Mouse (Mus musculus): ENCODE measurements at regions not wholly inside any gene's neighbourhood (a gene's known extent, or its start where the extent isn't known, plus 50 kb on each side); places are given as distances from the start of the nearest gene placed in this dataset.

DNA sequence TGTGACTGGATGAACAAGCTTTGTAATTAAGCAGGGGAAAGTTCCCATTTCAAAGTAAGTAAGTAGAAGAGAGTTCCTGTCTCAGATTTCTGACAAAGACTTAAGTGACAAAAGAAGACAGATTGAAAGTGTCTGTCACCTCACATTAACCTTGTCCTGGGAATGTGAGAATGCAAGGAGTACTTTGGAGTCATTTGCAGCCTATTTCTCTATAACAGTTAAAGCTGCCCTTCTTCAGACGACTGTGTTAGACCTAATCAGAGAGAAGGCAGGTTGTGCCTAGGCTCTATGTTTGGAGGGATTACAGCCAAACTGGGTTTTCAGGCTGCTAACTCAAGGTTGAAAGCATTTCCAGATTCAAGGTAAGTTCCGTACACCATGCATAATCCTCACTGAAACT is 446.5 kb downstream of the Pdgfc start:
- DNase-seq (ENCODE audit: low spot score in 2 of 2), result no peak

DNA sequence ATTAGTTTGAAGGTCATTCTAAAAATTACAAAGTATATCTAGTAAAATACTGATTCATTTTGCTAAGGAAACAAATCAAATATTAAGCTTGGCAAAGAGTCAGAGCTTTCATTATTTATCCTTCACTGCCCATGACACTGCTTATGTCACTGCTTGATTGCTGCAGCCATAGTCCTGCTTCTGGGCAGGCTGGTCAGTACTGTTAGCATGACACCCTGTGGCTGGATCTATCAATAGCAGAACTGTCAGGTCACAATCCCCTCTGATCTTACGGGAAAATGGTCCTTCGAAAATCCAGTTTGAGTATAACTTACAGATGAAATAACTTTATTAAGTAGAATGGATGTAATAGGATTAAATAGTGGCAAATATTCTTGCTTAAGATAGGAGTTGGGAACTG is 447.1 kb downstream of the Pdgfc start:
- DNase-seq (ENCODE audit: low spot score in 2 of 2), result no peak

DNA sequence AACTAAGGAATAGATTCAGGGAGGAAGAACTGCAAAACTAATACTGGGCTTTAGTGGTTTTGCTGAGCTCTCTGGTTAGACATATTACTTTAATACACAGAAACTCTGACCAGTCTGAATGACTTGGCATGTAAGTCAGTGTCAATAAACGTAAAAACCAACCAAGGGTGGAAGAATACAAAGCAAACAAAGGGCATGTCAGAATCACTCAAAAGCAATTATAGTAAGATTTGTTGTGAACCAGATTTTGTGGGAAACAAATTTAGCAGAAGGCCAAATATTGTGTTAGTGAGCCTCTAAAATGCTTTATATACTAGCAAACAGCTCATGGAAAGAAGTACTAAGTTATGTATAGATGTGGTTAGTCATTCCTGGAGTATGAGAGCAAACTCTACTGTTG is 427.1 kb upstream of the Ctso start:
- DNase-seq (ENCODE audit: low spot score in 2 of 2), result no peak

DNA sequence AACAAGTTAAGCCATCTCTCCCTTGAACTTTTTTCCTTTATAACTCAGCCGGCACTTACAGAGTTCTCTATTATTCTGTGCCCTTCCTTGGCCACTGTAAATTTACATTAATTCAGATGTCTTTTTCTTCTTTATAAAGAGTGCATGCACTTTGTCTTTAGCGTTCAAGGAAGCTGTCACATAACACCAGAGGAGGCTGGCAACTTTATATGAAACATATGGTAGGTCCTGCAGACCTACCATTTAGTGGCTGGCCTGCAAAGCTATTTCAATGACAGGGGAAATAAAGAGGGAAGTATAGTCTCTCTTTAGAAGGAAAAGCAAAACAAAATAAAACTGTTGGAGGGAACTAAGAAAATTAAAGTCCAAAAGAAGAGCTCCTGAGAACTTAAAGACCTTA is 423.8 kb upstream of the Ctso start:
- DNase-seq (ENCODE audit: low spot score in 2 of 2), result no peak

DNA sequence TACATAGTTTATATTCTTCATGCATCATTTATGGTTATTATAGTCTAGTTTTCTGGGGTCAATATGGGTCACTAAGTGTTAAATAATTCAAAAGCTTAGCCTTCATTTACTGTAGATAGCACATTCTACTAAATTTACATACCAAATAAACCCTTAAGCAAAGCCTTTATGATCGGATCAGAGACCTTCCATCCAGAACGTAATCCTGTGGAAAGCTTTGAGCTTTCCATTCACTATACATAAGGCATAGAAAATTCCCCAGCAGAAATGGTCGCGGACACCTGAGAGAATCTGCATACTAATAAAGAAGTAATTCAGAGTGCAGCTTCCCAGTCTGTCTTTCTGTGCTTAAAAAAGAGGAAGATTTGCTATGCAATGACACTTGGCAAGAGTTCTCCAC is 410.6 kb upstream of the Ctso start:
- DNase-seq (ENCODE audit: low spot score in 2 of 2), result no peak

DNA sequence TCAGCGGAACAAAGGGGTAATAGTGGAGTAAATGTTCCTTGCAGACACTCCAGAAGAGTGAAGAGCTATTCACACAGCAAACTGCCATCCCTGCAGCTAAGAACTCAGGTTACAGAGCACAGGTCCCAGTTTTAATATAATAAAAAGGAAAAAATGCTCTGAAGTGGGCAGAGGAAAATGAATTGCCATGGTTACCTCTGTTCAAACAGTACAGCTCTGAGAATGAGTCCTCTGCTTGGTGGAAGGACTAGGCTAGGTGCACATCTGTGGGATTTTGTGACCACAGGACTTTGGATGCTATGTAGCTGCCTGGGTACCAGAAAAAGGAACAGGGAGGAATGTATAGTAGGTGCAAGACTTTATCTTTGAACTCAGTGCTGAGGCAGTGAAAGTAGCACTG is 401.5 kb upstream of the Ctso start:
- DNase-seq (ENCODE audit: low spot score in 2 of 2), result no peak

DNA sequence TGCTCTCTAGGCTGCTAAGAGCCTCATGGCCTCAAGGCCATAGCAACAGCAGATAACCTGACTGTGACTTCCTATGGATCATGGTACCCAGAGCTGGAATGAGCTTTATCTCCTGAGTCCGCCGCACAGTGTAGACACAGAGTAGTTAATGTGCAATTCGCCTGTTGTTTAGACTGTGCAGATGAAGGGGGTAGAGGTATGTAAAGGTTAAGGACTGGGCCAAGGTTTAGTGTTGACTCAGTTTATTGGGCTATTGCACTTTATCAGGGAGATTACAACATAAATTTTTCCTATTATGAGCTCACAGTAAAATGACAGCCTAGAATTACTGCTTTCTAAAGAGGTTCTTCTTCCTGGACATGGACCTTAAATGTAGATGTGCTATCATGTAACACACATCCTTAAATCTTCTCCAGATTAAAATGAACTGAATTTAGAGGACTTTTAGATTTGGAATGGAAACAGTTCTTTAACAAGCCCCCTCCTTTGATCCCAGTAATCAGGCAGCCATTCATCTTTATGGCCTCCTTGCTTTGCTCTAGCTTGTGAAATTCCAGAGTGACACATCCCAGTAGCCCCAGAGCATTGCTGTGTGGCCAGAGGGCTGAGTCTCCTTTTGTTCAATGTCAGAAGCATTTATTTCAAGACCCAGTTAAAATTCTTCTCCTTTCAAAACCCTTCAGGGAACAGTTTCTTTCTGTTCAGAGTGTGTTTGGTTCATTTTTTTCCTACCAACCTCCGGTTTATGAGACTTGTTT is 396.8 kb upstream of the Ctso start:
- no peak for DNase-seq (ENCODE audit: low spot score in 2 of 2)

DNA sequence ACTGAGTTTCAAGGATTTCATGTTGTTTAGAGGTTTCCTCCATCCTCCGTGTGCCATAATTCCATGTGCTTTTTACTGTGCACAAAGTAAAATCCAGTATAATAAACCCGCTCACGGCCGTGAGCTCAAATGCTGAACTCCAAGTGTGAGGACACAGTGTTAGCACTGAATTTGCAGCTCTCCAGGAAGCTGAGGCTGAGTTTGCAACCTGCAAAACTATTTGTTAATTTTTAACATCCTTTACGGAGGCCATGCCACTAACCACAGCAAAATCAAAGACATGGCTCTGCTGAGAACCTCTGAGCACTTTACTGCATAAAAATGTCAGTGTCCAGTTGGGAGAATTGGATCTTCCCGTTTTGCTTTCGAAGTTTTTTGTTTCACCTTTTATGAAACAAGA is 377.6 kb upstream of the Ctso start:
- DNase-seq (ENCODE audit: low spot score in 2 of 2), result no peak

DNA sequence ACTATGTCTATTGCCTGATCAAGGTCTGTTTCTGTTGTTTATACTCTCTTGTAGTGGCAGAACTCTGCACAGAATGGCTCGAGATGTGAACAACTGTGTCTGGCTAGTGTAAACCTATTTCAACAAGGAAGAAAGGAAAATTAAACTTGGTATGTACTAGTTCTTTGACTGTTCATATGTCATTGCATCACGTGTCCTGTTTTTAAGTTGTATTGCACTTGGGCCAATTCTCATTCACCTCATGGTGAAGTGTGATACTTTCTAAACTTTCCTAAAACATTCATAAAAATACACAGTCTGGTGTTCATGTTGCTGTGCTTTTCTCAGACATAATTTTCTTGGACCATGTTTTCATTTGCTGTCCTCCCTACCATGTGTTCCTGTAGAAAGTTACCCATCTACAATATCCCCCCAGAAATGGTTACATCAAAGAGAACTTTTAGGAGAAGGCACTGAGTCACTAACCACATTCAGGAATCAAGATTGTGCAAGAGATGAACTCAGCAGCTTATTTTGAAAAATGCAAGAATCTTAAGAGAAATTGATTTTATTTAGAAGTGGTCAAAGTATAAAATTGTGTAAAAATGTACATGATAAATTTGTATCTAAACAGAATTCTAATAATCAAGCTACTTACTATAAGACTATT is 369.7 kb upstream of the Ctso start:
- DNase-seq (ENCODE audit: low spot score in 2 of 2), result no peak

DNA sequence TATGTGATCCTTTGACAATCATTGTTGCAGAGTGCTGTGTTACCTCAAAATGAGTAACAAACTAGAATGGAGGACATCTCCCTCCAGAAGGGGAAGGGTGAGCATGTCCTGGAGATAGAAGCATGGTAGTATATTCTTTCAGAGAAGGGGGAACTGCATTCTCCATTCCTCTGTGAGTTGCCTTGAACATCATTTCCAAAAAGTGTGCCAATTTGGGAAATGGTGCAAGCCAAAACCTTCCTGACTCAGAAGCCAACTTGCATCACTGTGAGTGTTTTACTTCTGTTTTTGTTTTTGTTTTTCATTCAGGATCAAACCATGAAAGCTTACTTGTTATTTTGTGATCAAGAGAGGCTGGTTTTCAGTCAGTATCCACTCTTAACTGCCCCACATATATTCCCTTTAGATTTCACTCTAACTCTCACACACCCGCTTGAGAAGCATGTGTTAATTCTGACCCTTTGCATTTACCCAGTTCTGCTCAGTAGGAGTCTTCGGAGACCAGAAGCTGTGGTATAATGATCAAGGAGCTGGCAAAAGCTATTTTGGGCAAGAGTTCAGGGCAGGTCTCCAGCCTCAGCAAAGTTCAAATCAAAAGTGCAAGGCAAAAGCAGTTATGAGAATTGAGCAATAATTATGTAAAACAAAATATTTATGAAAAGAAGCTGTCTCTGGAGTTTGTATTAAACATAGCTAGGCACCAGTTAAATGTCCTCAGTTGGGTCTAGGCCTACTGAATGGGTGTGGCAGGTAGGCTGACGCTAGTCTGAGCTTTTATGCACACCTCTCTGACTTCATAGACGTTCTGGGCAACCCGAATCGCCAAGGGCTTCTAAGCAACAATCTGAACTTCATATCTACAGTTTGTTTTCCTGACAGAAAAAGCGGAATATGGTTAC is 368.3 kb upstream of the Ctso start:
- no peak for DNase-seq (ENCODE audit: low spot score in 2 of 2)

DNA sequence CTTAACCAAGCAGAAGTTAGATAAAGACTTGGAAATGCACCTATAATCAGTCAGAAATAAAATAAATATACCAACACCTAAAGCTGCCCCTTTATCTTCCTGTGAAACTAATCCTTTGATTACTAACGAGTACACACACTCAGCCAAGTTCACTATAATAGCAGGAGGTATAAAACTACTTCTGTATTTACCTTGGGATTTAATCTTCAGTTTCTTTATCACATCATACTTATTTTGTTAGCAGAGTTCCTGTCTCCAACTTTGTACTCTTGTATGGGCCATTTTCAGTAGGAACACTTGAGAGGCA is 367.7 kb upstream of the Ctso start:
- no peak for DNase-seq (ENCODE audit: low spot score in 2 of 2)

DNA sequence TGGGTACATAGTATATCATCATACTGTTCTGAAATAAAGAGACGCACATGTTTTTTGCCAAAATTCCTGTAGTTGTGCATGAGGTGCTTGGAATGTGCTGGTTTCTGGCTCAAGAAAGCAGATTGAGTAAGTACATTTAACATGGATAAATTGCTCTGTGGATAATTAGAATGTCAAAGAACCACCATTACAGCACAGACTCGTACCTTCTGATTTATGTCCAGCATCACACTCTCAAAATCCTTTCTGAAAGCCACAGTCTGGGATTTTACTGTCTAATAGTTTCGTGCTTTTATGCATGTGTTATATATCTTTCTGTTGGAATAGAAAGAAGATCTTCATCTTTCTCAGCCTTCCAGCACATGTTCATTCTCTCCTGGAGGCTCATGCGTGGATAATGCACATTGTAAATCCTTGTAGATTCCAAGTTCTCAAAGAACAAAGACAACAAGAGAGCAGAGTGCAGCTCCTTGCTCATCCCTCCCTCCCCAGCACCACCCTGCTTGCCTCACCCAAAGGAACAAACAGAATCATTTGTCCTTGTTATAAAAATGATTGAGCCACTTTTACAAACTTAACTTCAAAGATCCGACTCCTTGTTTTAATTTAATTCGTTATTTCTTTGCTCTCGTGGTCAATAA is 348.9 kb upstream of the Ctso start:
- no peak for DNase-seq (ENCODE audit: low spot score in 2 of 2)

DNA sequence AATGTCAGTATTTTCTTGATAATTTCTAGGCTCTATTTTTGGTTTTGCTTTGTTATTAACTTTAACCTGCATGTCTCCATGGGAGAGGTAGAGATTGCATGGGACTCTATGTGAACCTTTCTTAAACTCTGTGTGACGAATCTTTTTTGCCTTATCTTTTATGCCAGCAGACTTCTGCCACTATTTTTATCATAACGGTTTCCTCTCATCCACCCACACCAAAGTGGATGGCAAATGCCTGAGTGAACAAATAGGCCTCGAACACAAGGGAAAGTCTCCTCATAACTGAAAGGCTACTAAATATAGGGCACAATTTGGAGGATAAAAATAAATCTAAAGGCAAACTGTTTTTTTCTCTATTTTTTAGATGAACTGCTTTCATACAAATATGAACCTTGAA is 343.3 kb upstream of the Ctso start:
- DNase-seq (ENCODE audit: low spot score in 2 of 2), result no peak

DNA sequence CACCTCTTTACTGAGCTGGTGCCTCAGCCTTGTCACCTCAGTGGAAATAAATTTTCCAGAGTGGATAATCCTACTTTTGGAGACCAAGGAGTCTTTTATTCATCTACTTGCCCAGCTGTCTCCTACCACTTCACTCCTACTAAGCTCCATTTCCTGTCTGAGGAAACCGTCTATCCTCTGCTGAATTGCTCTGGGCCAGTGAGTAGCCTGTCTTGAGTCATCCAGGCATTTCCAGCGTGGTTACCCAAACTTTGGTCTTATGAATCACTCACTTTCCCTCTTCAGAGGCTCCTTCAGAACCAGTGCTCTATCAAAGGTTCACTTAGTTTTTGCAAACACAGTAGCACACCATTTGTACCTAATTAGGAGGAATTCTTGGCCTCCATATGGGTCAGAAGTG is 303.2 kb upstream of the Ctso start:
- DNase-seq (ENCODE audit: low spot score in 2 of 2), result no peak

DNA sequence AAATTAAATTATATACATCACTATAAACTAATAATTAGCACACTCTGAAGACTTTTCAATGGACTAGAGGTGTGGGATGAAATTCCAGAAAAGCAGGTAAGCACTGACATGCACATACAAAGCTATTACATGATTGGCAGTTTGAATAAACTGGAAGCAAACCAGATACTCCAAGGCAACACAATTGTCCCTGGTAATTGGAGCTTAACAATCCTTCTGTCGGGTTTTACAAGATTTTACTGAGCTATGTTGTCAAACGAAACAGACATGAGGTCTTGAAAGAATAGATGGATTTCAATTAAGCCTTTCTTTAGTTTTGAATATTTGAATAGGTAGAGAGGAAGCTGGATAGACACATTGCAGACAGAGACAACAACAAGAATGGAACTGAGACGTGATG is 273.9 kb upstream of the Ctso start:
- DNase-seq (ENCODE audit: low spot score in 2 of 2), result no peak

DNA sequence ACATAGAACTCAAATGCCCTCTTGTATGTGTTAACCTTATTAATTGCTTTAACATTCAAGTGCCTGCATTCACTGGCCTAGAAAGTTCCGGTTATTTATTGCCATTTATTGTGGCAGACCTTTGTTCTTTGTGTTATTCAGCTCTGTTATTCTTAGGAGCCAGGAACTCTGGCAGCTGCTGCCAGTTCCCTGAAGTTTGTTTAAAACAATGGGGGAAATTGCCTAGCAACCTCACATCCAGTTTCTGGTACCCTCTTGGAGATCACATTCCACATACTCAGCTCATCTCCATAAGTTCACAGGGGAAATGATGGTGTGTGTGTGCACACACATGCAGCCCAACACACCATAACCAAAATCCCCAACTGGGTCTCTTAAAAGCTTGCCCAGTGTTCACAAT is 270.8 kb upstream of the Ctso start:
- DNase-seq (ENCODE audit: low spot score in 2 of 2), result no peak

DNA sequence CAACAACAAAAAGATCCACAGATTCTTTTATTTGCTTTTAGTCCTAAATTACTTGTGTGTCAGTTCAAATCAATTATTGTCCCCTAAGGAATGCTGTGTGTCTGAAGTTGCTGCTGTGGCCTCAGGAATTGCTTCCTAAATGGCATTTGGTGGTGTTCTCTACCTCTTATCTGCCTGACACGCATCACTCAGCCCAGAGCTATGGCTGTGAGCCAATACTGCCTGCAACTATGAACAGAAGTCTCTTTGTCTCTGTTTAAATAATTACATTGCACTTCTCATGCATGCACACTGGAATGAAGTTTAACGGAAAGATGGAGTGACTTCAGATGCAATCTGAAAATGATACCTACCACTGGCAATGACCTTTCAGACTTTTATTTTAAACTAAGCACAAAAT is 266.1 kb upstream of the Ctso start:
- DNase-seq (ENCODE audit: low spot score in 2 of 2), result no peak

DNA sequence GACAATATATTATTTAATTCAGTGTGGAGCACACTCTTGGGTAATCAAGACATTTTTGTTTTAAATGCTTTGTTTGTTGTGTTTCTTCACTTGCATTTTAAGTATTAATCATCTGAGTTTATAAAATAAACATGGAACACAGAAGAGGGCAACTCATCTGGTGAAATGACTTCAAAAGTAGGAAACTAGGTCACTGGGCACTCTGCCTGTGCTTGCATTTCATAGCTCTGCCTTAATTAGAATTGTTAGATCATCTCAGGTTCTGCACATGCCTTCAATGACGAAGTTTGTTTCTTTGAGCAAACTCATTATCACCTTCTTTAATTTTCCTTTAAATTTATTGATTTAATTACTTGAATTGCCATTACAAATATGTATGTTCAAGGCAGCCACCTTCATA is 255.8 kb upstream of the Ctso start:
- no peak for DNase-seq (ENCODE audit: low spot score in 2 of 2)

DNA sequence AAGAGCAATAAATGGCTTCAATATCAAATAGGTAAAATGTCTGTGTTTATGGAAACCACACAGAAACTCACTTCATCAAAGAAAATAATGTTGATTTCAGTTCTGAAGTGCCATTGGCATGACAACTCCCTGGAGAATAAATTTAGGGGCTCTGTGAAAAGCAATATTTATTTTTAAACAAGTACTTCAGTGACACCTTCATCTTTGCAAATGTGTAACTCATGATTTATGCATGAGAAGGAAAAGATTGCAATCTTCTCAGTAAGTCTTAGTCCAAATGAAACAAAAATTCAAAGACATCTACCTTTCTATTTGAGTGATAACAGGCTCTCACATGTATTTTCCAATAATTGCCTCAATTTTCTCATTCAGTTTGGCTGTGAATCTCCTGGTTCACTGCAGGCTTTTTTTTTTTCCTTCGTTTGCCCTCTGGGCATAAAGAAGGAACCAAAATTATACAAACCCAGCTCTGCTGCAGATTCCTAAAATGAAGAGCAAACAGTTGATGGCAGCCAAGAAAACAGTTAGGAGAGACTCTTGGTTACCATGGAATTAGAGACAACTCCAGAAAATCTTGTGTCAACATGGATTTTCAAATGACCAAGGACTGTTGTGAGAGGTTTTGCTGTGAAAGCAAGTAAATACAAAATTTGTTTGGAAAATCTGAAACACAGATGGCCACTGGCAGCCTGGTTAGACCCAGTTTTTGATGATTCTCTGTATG is 230.3 kb upstream of the Ctso start:
- no peak for DNase-seq (ENCODE audit: low spot score in 2 of 2)

DNA sequence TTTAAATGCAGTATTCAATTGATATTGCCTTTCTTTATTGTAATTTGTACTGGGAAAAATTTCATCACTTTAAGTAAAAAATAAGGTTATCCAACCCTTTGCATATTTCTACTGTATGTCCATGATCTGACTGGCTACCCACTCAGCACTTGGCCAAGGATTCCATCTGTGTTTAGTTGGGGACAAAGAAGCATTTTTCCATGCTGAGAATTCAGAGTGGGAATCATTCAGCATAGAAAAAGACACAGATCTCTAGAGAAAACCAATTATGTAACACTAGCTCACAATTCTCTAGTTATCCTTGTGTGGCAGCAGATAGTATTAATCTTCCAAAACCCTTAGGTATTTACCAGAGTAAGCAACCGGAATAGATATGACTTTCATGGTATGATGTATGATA is 213.5 kb upstream of the Ctso start:
- no peak for DNase-seq (ENCODE audit: low spot score in 2 of 2)

DNA sequence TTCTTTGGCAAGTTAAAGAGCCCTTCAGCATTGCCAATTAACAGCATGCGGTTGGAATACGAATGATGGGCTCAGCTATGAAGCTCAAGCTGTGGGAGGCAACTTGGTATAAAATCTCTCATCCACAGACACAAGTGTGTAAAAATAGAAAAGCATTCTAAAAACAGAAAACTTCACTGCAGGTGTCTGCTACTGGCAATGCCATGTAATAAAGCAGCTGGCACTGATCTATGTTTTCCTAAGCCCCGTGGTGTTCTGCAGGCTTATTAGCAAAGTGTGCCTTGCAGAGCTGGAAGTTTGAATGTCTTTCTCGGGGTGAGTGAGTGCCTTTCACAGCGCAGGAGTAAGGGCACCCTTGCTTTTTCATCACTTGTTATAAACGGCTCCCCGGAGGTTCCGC is 196.9 kb upstream of the Ctso start:
- no peak for DNase-seq (ENCODE audit: low spot score in 2 of 2)

DNA sequence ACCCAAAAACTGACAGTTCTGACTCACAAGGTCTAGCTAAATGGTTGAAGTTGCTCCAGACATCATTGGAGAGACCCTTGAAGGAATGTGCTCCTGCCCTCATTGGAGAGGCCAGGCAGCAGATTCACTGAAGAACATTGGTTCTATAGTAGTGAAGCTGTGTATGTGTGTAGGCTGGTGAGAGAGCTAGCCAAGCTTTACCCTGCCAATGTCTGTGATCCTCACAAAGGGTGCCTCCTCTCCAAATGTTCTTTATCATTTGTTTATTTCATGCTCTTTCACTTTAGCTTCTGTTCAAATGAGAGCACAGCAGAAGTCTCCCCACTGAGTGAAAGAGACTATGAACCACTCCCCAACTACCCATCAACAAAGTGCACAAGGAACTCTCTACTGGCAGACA is 195.6 kb upstream of the Ctso start:
- no peak for DNase-seq (ENCODE audit: low spot score in 2 of 2)

Data from thymus, postnatal 10 days (tissue).